Mouse (Mus musculus) kidney, postnatal 25 days (tissue): ENCODE data around the gene Arl15.

Experiments
- DNase-seq, 2 experiments: peaks; one replicate each; pipeline ENCODE4 v3.0.0; 2021; ENCODE audit warnings: mixed read lengths in 2 of 2

The Arl15 gene

DNA sequence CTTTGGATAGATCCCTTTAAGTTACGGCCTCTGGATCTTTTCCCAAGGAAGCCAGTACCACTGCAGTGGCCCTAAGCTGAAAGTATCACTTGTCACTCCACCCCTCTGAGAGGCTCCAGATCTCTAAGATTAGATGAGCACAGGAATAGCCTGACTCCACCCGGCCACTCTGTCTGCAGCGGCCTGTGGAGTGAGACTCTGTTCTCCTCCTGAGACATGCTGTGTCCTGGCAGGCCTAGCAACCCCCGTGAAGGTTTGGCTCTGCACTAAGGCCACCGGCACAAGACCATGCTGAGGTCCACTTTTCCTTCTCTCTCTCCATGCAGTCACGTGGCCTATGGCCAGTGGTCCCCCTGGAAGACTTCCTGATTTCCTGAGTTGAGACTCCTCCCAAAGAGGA, 200.3 kb downstream of the Arl15 start:
- no peak for DNase-seq

DNA sequence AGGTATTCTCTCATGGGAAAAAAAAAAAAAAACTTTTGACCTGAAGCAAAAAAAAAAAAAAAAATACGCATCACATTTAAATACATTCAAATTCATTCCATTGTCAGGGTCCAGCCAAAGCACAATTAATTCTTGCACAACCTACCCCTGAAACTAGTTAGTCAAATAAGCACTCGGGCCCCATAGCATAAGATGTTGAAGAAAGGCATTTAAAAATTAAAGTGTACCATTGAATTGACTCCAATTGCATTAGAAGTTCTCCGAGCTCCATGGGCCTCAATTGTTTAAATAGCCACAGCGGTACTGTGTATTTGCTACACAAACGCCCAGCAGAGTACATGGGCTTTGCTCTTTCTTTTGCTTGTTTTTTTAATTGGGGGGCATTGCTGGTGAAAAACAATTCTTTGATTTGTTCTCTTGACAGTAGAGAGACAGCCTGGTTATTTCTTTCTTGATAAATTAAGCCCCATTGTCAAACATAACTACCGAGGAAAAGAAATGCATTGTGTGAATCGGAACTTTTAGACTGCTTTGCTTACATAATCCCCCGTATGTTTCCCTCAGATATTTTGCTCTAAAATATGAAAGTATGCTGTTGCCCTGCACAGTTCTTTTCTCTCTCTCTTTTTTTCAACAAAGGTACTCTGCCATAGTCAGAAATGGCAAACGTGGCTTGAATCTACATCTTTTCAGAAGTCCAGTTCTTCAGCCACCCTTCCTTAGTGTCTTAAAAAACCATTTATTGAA, 201.4 kb downstream of the Arl15 start:
- no peak for DNase-seq

DNA sequence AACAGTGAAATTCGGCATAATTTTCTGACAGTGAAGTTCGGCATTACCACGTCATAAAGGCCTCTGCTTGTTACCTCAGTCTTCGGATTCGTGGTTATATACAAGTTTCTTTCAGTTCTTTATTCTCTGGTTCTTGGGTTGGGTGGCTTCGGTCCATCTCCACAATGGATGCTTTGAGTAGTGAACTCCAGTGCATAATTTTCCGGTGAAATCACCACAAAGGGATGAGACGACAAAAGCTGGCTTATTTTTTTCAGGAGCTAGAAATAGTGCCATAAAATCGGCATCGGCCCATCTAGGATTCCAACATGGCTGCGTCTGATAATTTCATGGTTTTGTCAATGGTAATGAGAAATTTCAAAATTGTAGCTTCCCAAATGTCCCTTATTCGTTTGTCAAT, 204.5 kb downstream of the Arl15 start:
- DNase-seq: no peak

DNA sequence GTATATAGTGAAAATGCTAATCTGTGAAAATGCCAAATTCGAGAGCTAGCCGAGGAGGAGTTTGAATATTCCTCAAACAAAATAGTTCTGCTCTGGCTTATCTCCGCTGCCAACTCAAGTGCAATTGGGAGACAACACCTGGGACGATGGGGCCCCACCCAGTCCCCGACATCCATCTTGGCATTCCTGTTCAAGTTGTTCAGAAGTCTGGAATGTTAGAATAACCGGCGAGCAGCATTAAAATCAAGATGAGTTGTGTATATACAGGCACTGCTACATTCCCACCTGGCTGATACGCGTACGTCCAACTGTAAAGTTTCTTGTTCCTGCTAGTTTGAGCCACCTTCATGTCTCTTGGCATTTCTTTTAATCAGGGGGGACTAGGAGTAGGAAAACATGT, 209.2 kb downstream of the Arl15 start:
- no peak for DNase-seq

DNA sequence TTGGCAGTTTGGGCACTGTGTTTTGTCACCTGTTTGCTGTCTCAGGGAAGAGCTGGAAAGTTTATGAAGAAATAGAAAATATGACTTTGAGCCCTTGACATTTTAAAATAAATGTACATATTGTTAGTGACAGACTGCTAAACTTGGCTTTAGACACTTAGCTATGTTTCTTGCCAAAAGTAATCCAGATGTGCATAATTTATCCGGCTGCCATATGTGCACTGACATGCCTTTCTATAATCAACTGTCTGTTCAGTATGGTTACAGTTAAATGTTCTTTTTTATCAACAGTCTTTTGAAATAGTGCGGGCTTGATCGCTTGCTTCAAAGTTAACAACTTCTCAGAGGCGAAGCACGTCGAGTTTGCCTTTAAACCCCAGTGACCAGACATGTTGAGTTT, 209.9 kb downstream of the Arl15 start:
- DNase-seq: no peak

DNA sequence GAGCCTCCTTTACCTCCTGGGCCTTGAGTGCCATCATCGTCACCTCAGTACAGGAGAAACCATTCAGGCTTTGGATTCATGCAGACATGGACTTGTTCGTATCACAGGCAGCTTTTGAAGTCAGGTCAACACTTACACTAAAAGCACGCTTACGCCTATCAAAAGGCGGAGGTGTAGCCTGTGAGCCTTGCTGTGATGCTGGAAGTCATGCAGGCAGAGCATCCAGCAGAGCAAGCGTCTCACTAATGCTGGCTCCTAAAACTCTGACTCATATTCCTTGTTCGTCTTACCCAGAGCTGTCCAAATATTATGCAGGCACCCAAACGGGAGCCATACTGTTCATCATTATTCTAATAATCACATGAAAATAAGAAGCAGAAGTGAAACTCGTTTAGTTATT, 215.5 kb downstream of the Arl15 start:
- no peak for DNase-seq

DNA sequence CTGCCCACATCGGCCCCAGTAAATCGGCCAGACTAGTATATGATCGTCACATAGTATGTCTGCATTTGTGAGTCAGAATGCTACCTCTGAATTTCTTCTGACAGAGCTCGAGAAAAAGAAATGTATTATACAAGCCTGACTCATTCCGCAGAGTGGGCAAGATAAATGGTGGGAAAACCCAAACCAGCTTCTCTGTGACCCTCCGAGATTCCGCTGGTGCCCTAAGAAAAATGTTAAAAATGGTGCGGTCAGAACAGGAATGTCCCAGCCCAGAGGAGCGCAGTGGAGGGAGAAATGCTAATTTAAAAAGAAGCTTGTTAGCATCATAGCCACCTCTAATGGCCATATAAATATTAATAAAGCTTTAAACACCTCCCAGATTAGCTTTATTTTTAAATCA, 216.2 kb downstream of the Arl15 start:
- no peak for DNase-seq

DNA sequence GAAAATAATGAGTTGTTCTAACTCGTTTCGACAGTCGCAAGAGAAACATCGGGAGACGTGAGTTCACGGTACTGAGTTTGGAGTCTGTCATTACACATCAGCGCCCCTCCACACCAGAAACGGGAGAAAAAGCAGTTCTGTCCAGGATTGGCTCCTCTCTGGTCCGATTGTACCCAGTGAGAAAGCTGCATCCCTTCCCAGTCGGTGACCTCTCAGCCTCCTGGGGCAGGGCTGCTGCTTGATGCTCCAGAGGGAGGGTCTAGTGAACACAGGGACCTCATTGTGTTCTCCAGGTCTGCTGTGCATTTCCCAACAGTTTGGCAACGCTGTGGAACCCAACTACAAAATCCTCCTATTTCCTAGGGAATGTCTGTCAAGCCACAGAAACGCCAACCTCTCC, 216.7 kb downstream of the Arl15 start:
- DNase-seq: no peak

DNA sequence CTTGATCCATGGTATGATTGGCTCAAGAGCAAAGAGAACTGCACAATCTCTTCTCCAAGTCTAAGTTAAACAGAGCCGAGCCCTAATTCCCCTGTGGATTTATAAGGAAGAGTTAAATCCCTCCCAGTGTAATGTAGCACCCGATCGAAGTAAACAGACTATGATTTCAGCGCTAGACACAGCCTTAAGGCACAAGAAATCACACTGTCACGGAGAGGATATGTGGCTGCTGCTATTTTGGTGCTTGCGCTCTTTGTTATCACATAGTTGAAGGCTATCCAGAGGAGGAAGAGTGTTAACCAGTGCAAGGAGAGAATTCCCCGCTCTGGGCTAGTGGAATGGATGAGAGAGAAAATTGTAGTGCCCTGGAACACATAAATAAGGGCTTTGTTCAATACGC, 223.6 kb downstream of the Arl15 start:
- DNase-seq: no peak

DNA sequence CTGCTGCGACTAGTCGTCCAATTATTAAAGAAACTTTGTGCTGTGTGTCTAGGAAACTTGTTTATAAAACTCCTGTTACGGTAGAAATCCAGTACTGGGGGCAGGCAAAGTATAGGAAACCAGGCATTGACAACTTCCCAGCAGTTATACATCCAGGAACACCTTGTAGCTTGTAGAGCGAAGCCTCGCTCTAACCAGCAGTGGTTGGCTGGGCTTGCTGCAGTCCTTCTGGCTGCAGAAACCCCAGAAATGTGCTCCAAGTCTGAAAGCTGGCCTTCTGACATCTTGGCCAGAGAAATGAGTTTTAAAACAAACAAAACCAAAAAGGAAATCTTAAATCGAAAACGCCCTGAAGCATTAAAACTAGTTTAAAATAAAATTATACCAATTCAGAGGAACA, 229.2 kb downstream of the Arl15 start:
- DNase-seq: no peak

DNA sequence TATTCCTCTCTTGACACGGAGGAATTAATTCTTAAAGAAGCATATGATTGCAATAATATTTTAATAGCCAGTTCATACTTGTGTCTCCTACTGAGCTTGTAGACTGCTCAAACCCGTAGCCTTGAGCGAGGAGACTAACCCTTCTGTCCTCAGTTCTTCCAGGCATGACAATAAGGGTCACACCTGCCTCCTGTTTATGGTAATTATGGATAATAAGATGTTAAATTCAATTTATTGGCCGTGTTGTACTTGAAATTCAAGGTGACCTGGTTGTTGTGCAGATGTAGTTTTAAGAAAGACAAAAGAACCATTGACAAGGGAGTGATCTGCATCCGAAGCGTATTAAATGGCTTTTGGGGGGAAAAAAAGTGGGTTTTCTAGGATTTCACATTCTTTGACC, 232.0 kb downstream of the Arl15 start:
- no peak for DNase-seq

DNA sequence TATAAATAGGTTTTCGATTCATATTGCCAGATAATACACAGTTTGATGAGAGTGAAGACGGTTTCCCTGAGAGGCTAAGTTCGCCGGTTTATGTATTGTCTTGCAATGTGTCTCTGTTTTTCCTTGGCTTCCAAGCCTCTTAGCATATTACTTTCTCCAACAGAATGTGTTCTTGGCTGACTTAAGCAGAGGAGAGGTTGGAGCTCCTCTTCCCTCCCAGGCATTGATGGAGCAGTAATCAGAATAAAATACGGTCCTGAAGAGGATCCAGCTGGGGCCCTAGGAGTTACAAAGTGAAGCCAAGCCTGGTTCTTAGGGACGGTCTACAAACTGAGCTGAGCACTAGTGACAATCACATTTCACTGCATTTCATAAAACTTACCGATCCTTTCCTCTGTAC, 232.4 kb downstream of the Arl15 start:
- DNase-seq: no peak

DNA sequence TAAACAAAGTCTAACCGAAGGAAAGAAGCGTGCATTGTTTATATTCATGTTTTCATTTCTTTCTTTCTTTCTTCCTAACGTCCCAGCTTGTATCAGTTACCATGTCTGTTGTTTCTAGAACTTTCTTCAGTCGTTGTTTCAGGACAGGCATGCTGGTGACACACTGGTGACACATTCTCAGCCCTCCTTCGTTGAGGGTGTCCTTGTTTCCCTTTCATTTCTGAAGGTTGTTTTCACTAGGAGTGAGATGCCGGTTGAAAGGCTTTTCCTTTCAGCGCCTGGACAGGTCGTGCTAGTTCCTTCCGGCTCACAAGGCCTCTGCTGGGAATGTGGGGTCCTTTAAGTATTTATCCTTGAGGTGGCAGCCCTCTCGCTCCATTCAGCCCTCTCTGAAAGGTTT, 253.8 kb downstream of the Arl15 start:
- DNase-seq: no peak

DNA sequence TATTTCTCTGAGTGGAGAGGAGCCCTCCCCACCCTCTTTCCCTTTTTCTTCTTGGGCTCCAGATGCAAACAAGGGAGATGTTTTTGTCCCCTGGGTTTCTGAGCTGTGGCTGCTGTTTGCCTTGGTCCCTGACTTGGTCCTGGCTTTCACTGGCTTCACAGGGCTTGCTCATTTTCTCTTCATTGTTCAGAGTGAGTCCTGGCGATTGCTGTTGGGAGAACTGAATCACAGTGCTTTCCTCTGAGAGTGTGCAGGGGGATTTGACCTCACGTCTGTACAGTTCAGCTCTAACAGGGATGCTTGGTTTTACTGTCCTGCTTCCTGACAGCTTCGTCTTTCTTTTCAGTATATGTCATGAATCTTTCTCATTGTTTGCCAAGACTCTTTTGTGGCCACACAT, 254.4 kb downstream of the Arl15 start:
- DNase-seq: no peak

DNA sequence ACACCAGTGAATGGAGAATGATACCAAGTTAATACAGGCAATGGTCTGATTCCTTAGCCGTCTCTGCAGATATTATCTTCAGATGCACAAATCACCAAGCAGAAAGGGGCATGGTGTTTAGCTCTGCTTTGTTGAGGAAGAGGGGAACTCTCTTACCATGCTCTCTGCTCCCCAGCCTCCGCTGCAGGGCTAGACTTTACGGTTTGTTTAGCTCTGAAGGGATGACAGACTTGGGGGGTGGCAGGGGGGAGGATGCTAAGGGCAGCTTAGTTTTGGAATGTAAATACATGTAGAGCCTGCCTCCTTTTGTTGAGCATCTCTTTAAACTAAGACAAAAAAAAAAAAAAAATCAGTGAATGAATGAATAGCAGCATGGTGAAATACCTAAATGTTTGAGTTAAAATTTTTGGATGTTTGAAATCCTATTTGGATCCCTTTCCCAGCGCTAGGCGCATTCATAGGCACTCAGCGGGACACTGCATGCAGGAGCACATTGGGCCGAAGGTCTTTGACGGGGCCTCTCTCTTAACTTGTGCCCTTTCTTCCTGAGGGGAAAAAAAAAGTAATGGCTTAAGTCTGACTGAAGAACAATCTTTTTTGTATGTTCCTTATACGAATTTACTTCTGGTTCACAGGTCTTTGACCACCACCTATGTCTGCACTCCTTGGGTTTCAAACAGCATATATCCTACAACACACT, 257.0 kb downstream of the Arl15 start:
- no peak for DNase-seq

DNA sequence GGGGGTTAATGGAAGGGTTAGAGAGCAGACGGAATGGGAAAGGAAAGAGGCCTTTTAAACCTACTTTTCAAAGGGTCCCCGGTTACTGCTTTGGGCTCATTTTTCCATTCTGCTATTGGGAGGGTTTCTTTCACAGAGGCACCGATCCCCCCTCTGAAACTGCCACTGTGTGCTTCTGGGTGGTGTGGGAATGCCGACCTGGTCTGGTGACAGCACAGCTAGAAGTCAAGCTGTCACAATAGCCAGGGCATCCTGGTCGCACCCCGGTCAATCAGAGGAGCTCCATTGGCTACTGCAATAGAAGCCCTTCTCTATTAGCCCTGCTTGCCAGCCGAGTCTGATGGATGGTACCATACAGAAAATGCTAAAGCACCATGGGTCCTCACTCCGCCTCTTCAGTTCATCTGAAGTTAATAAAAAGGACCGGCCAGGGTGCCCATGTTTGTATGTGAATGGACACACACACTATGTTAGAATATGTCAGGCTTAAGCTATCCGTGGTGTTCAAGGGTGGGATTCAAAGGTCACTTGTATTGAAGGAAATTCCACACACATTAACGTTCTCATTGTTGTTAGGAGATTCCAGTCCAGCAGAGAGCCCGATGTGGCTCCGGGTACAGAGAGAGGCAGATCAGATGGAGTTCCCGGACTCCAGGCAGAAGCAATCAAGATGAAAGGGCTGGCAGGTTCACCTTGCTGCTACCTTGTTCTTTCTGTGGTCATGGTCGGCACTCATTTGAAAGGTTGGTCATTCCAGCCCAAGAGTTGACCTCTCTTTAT, 258.3 kb downstream of the Arl15 start:
- no peak for DNase-seq

DNA sequence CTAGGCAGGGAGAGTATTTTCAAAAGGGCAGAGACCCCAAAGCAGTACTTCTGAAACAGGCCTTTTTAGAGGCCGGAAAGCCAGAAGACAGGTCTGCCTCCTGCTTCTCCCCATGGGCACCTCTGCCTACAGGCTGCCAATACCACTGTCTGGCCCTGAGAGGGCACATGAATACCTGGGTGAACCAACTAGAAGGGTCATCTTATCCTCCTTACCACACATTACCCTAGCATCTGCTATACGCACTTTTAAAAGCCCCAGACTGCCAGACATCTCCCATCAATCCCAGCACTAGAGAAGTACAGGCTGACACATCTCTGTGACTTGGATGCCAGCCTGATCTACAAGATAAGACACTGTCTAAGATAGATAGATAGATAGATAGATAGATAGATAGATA, 259.0 kb downstream of the Arl15 start:
- no peak for DNase-seq

DNA sequence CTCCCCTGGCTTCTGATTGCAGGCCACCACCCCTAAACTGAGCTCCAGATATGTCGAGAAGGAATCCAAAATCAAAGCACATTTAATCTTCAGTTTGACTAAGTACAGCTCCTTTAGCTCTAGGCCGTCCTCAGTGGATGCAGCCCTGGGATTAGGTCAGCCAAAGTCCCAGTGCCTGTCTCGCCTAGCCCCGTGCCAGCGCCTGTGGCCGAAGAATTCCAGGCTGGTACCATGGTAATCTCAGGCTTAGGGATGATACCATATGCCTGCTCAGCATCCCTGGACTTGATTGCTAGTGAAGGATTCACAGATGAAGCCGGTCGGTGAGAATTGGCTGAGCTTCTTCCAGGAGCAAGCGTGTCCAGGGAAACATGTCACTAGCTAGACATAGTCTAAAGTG, 261.4 kb downstream of the Arl15 start:
- no peak for DNase-seq

DNA sequence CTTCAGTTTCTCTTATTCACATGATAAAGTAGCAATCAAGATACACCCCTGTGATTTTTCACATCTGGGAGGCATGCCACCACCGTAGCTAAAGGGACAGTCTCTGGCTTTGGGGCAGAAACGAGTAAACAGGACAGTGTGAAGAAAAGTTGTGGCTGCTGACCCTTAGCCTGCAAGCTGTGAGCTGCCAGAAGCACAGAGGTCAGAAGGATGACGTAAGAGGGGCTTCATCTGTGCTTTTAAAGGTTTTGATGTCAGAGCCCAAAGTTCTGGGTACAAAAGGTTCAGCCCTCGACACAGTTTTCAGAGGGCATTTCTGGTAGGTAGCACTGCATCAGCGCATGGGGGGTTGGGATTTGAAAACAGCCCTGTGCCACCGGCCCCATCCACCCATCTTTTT, 266.0 kb downstream of the Arl15 start:
- no peak for DNase-seq

DNA sequence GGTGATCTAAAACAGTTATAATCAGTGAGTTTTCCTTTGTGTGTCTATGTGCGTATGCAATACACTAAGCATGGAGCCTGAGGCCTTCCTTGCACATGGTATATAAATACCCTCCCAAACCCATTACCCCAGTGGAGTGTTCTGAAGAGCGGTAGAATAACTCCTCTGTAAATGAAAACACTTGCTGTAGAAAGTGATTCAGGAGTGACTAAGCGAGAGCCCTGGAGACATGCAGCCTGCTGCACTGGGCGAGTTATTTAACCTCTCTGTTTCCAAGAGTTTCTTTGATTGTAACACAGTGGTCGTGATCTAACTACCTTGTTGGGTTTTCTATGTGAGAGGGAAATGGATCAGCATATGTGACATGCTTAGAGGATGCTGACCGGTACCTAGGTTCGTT, 266.9 kb downstream of the Arl15 start:
- no peak for DNase-seq

DNA sequence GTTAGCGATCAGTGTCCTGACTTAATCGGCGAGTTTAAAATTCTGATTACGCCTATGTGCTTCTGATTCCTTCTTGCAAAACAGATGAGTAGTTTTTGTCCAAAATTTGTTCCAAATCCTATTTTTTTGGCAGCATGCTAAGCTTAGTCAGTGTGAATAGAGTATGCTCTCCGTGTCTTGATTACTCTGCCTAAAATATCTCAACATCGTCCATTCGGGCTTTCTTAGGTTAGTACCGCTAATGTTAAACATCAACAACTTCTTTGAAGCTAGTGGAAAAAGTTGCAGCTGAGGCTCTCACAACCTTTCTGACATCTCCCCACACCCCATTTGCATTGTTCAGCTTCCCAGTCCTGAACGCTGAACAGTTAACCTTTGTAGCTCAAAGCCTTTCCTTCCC, 269.8 kb downstream of the Arl15 start:
- DNase-seq: no peak

DNA sequence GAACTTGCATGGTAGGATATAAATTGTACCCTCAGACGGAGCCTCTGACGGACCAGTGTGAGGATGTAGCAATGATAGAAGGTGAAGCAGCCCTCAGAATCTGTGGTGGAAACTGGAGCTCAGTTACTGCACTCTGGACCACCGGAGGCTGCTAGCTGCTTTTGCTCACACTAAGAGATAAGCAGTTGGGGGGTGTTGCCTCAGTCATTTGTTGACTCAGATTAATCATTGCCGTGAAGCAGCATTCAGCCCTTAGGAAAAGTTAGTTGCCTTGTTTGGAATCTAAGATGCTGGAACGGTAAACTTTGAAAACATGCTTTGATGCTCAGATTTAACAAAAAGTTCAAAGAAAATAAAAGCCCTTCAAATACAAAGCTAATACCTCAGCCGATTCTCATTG, 270.7 kb downstream of the Arl15 start:
- no peak for DNase-seq

DNA sequence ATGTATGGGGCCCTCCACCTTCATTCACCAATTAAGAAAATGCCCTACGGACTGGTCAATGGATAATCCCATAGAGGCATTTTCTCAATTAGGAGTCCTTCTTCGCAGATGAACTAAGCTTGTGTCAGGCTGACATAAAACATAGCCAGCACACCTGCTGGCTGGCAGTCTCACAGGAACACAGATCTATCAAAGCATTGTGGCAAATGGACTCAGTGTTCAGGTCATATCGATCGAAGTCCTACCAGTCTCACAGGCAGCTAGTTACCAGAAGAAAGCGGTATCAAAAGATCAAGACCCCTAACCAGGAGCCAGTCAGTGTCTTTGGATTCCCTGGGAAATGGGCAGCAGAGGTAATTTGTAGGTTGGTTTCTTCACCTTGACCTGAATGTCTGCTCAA, 274.1 kb downstream of the Arl15 start:
- no peak for DNase-seq

DNA sequence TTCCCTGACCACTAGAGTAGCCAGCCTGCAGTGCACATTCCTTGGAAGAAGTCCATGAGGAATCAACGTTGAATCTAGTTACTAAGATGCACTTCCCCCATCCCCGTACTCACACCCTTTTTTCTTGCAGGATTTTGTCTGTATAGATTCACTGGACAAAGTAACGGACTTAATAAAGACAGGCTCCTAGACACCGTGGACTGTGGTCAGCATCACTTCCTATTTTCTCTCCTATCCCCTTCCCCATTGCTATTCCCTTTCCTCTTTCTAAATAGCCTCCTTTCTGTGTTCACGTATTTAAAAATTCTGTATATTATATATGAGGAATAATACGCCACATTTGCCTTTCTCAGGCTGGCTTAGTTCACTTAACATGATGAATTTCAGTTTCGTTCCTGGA, 277.1 kb downstream of the Arl15 start:
- no peak for DNase-seq
